Mouse (Mus musculus): ENCODE measurements around the gene Adam12. TPM values are rescaled to one million over a fixed set of nuclear protein-coding genes. Genes with fewer than 3 reads are reported as not detected.

Gene Adam12
- 2.7 and 6.0 TPM in 2 replicates for polyA plus RNA-seq (2014; fragmentation: Nextera tagmentation; extraction: Ambion mirVana)

DNA sequence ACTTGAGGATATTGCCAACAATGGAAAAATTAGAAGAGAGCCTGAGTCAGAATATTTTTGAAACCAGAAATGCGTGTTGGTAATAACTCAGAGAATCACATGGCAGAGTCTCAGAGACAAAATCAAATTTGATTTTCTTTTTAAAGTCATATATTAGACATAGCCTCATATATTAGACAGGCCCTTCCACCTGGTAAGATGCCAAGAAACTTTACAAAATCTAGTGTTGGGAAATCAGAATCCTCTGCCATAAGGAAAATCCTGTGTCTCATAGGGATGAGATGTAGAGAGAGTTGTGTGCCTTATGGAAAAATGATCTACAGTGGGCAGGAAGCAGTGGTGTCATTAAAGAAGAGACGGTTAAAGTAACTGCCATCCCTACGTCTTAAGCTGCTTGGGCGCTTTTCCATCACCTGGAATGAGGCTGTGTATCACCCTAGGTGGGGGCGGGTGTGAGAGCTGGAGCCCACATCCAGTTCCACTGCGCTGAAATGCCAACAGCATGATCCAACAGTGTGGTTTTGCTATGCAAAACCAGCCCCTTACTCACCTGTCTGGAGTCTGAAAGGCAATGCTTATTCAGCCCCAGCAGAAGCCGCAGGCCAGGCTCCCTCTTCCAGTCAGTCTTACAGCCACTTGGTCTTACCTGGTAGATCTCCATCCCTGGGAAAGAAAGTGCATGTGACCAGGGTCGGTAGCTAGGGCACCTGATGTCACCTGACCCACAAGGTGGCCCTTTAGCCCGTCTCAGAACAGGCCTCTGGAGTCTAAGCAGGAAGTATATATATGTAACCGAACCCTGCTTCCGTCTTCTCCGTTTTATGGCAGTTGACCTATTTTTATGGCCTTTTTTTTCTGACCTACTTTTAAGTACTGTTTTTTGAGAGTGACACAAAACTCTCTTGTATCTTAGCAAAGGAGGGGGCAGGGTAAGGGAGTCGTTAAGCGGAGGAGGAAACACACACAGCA lies at the start of gene Adam12:
Adam12 (minus strand) TSS at position 769 of the 969 bp plus-strand sequence.
- Histone ChIP-seq H3K27ac (ENCODE audit: low read depth, low read length) (no peak within 1 kb of the TSS), H3K4me3 (ENCODE audit: low read depth, low read length) (no peak within 1 kb of the TSS)
- no peak for ATAC-seq (ENCODE audit: low read depth)

DNA sequence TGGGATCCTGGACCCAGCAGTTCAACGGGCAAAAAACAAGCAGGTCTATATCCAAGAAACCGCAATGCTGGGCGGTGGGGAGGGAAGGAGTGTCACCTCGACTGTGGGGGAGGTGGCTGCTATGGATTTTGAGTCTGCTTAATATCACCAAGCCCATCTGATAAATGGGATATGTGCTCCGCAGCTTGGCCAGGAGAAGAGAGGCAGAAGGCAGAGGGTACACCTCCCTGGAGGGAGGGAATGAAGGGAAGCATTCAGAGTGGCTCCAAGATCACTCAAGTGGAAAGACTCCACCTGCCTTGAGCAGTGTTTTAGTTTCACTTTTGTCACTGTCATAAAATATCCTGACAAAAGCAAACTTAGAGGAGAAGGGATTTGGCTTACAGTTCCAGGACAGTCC lies 41.0 kb upstream of the Adam12 start:
- Histone ChIP-seq H3K9me3 (ENCODE audit: control insufficient read depth, low read length) (no peaks in the 10 kb centered on the region), H3K4me3 (ENCODE audit: low read depth, low read length) (no peak overlapping the region), H3K9ac (replicated peaks; ENCODE audit: low read depth, low read length) (no peak overlapping the region), H3K27me3 (ENCODE audit: control insufficient read depth, insufficient read depth, low read length) (no peaks in the 10 kb centered on the region), H3K27ac (ENCODE audit: low read depth, low read length) (no peak overlapping the region), H3K36me3 (ENCODE audit: control insufficient read depth, insufficient read depth, low read length) (no peaks in the 10 kb centered on the region), H3K4me1 (ENCODE audit: control insufficient read depth, insufficient read depth, low read length) (no peaks in the 10 kb centered on the region), H3K4me2 (ENCODE audit: low read depth, low read length) (no peak overlapping the region)
- 87% methylated on average over 5 of the region's 5 CpGs for WGBS
- ATAC-seq (ENCODE audit: low read depth): no peak

More for the DNA sequence above, at the start of gene Adam12:
- no peaks in the 10 kb centered on the region for H3K36me3 ChIP-seq (ENCODE audit: control insufficient read depth, insufficient read depth, low read length)
- no peak within 1 kb of the TSS for H3K4me2 ChIP-seq (ENCODE audit: low read depth, low read length)
- H3K9ac ChIP-seq (replicated peaks; ENCODE audit: low read depth, low read length): no peak within 1 kb of the TSS
- H3K4me1 ChIP-seq (ENCODE audit: control insufficient read depth, insufficient read depth, low read length): 0 out of 2 replicates have a peak, but pooled peaks cover 3% of the 10 kb centered on the region
- H3K27me3 ChIP-seq (ENCODE audit: control insufficient read depth, insufficient read depth, low read length): no peaks in the 10 kb centered on the region
- H3K9me3 ChIP-seq (ENCODE audit: control insufficient read depth, low read length): no peaks in the 10 kb centered on the region
- 71% methylated on average over 14 of the region's 14 CpGs for WGBS

DNA sequence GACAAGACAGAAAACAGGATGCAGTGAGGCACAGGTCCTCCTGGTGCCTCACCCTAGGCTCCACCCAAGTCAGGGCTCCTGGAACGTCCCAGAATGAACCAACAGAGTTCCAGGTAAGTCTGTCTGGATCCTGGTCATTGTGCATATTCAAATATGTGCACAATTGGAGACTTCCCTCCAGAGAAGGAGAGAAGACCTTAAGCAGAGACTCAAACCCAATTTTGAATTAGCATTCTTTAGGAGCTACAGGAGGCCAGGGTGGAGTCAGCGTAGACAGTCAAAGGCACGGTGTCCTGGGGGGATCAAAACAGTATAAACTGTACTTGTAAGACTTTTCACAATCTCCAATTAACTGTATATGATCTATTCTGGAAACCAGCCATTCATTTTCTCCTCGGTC lies 40.5 kb upstream of the Adam12 start:
- no peaks in the 10 kb centered on the region for H3K9me3 ChIP-seq (ENCODE audit: control insufficient read depth, low read length)
- H3K4me2 ChIP-seq (ENCODE audit: low read depth, low read length): no peak overlapping the region
- H3K4me1 ChIP-seq (ENCODE audit: control insufficient read depth, insufficient read depth, low read length): no peaks in the 10 kb centered on the region
- no peaks in the 10 kb centered on the region for H3K27me3 ChIP-seq (ENCODE audit: control insufficient read depth, insufficient read depth, low read length)
- no peaks in the 10 kb centered on the region for H3K36me3 ChIP-seq (ENCODE audit: control insufficient read depth, insufficient read depth, low read length)
- no peak overlapping the region for H3K27ac ChIP-seq (ENCODE audit: low read depth, low read length)
- H3K9ac ChIP-seq (replicated peaks; ENCODE audit: low read depth, low read length): no peak overlapping the region
- no peak overlapping the region for H3K4me3 ChIP-seq (ENCODE audit: low read depth, low read length)
- WGBS: 71% methylated on average over 4 of the region's 4 CpGs
- no peak for ATAC-seq (ENCODE audit: low read depth)

- Histone ChIP-seq H3K9me3 (ENCODE audit: control insufficient read depth, low read length) (no peaks in the 10 kb centered on the region), H3K4me2 (ENCODE audit: low read depth, low read length) (no peak overlapping the region), H3K9ac (replicated peaks; ENCODE audit: low read depth, low read length) (no peak overlapping the region), H3K4me1 (ENCODE audit: control insufficient read depth, insufficient read depth, low read length) (no peaks in the 10 kb centered on the region), H3K27me3 (ENCODE audit: control insufficient read depth, insufficient read depth, low read length) (no peaks in the 10 kb centered on the region; the same call in 1 of the 2 replicates), H3K36me3 (ENCODE audit: control insufficient read depth, insufficient read depth, low read length) (no peaks in the 10 kb centered on the region), H3K27ac (ENCODE audit: low read depth, low read length) (no peak overlapping the region), H3K4me3 (ENCODE audit: low read depth, low read length) (no peak overlapping the region)
- ATAC-seq (ENCODE audit: low read depth): no peak
- WGBS: 88% methylated on average over 4 of the region's 4 CpGs
These were observed 33.8 kb upstream of the Adam12 start for GRCm38 (mm10) chr7:134265783-134266182.

- Histone ChIP-seq H3K4me2 (ENCODE audit: low read depth, low read length) (no peak overlapping the region), H3K9ac (replicated peaks; ENCODE audit: low read depth, low read length) (no peak overlapping the region), H3K27ac (ENCODE audit: low read depth, low read length) (no peak overlapping the region), H3K27me3 (ENCODE audit: control insufficient read depth, insufficient read depth, low read length) (no peaks in the 10 kb centered on the region; the same call in 1 of the 2 replicates), H3K9me3 (ENCODE audit: control insufficient read depth, low read length) (no peaks in the 10 kb centered on the region), H3K4me1 (ENCODE audit: control insufficient read depth, insufficient read depth, low read length) (no peaks in the 10 kb centered on the region), H3K36me3 (ENCODE audit: control insufficient read depth, insufficient read depth, low read length) (no peaks in the 10 kb centered on the region), H3K4me3 (ENCODE audit: low read depth, low read length) (no peak overlapping the region)
- WGBS: 38% methylated on average over 4 of the region's 4 CpGs
- ATAC-seq (ENCODE audit: low read depth): no peak
These were observed 31.4 kb upstream of the Adam12 start for GRCm38 (mm10) chr7:134263146-134263906.

- ATAC-seq (ENCODE audit: low read depth): no peak
- Histone ChIP-seq H3K36me3 (ENCODE audit: control insufficient read depth, insufficient read depth, low read length) (no peaks in the 10 kb centered on the region), H3K27me3 (ENCODE audit: control insufficient read depth, insufficient read depth, low read length) (no peaks in the 10 kb centered on the region; the same call in 1 of the 2 replicates), H3K9me3 (ENCODE audit: control insufficient read depth, low read length) (no peaks in the 10 kb centered on the region), H3K9ac (replicated peaks; ENCODE audit: low read depth, low read length) (no peak overlapping the region), H3K4me2 (ENCODE audit: low read depth, low read length) (no peak overlapping the region), H3K4me1 (ENCODE audit: control insufficient read depth, insufficient read depth, low read length) (no peaks in the 10 kb centered on the region), H3K4me3 (ENCODE audit: low read depth, low read length) (no peak overlapping the region), H3K27ac (ENCODE audit: low read depth, low read length) (no peak overlapping the region)
- WGBS: 66% methylated on average over 4 of the region's 4 CpGs
These were observed 29.2 kb upstream of the Adam12 start for GRCm38 (mm10) chr7:134261003-134261701.

- H3K4me1 ChIP-seq (ENCODE audit: control insufficient read depth, insufficient read depth, low read length): no peaks in the 10 kb centered on the region
- no peak overlapping the region for H3K9ac ChIP-seq (replicated peaks; ENCODE audit: low read depth, low read length)
- no peak overlapping the region for H3K27ac ChIP-seq (ENCODE audit: low read depth, low read length)
- H3K9me3 ChIP-seq (ENCODE audit: control insufficient read depth, low read length): no peaks in the 10 kb centered on the region
- no peak for ATAC-seq (ENCODE audit: low read depth)
- H3K4me3 ChIP-seq (ENCODE audit: low read depth, low read length): no peak overlapping the region
- H3K4me2 ChIP-seq (ENCODE audit: low read depth, low read length): no peak overlapping the region
- no peaks in the 10 kb centered on the region for H3K27me3 ChIP-seq (ENCODE audit: control insufficient read depth, insufficient read depth, low read length)
- 82% methylated on average over 7 of the region's 7 CpGs for WGBS
- H3K36me3 ChIP-seq (ENCODE audit: control insufficient read depth, insufficient read depth, low read length): no peaks in the 10 kb centered on the region
These were observed 18.4 kb upstream of the Adam12 start for GRCm38 (mm10) chr7:134250273-134250870.

DNA sequence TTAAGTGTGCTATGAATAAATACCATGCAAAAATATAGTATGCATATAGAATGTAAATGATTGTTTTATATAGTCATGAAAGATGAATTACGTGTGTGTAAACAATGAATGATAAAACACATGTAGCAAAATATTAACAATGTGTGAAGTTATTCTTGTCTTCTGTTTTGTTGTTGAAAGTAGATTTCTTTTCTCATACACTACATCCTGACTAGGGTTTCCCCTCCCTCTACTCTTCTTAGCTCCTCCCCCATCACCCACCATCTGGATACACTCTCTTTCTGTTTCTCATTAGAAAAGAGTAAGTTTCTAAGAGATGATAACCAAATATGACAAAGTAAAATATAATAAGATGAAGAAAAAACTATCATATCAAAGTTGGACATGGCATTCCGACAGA lies 16.1 kb upstream of the Adam12 start:
- Histone ChIP-seq H3K9ac (replicated peaks; ENCODE audit: low read depth, low read length) (no peak overlapping the region), H3K4me3 (ENCODE audit: low read depth, low read length) (no peak overlapping the region), H3K36me3 (ENCODE audit: control insufficient read depth, insufficient read depth, low read length) (no peaks in the 10 kb centered on the region), H3K4me2 (ENCODE audit: low read depth, low read length) (no peak overlapping the region), H3K4me1 (ENCODE audit: control insufficient read depth, insufficient read depth, low read length) (no peaks in the 10 kb centered on the region), H3K27me3 (ENCODE audit: control insufficient read depth, insufficient read depth, low read length) (no peaks in the 10 kb centered on the region), H3K27ac (ENCODE audit: low read depth, low read length) (no peak overlapping the region), H3K9me3 (ENCODE audit: control insufficient read depth, low read length) (no peaks in the 10 kb centered on the region)
- 96% methylated on average over 2 of the region's 2 CpGs for WGBS
- ATAC-seq (ENCODE audit: low read depth): no peak

Measured in neural tube, embryonic 14.5 days (tissue).